Mouse (Mus musculus) testis, postnatal 10 days (tissue): Measurements from ENCODE around the gene Mettl17.

Experiments
- DNase-seq: peaks from one replicate; pipeline ENCODE4 v3.0.0; 2021; ENCODE audit warnings: low spot score

Mettl17 gene

GRCm38 (mm10) chr14:51929309-51929943, 44.8 kb downstream of the Mettl17 start:
- DNase-seq, result peak; percentile 63

GRCm38 (mm10) chr14:51929968-51930367, 45.3 kb downstream of the Mettl17 start:
- DNase-seq, result no peak

GRCm38 (mm10) chr14:51930824-51931223, 46.2 kb downstream of the Mettl17 start:
- peak; percentile 66 for DNase-seq

GRCm38 (mm10) chr14:51932092-51933020, 47.7 kb downstream of the Mettl17 start:
- no peak for DNase-seq

GRCm38 (mm10) chr14:51939005-51939404, 54.4 kb downstream of the Mettl17 start:
- no peak for DNase-seq

- no peak for DNase-seq
Measured at GRCm38 (mm10) chr14:51940944-51941560, 56.4 kb downstream of the Mettl17 start.

- no peak for DNase-seq
Measured at GRCm38 (mm10) chr14:51941577-51941976, 56.9 kb downstream of the Mettl17 start.

- no peak for DNase-seq
Measured at GRCm38 (mm10) chr14:51942236-51942635, 57.6 kb downstream of the Mettl17 start.
